Mouse (Mus musculus): ENCODE results near the gene Scamp4.
A peak's percentile ranks its signal among the peaks of the same experiment; 100 is the strongest.

The Scamp4 gene

DNA sequence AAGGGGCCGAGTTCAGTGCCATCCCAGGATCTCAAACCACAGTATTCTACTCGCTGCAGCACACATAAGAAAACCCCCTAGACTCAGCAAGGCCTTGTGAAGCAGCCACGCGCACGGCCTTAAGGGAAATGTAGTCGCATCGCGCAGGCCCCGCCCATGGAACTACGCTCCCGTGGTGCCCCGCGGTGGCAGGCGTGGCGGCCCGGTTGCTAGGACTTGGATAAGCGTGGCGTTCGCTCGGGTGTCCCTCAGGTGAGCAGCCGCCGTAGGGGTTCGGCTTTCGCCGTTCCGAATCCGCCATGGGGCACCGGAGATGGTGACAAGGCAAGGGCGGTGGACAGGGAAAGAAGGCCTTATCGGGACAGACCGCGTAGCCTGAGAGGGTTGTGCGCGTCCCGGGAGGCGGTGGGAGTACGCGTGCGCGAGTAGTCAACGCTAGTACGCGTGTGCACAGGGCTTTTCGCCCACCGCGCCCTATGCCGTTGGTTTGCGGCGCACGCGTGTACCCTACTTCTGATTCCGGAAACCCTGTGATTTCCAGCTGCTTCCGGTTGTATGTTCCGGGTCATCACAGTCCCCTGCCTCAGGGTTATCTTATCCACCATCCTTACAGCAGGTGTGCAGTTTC is at the start of gene Scamp4, which contains the start of gene Adat3:
Gene Scamp4 (plus strand): TSS at position 175 of the 628 bp plus-strand sequence.
Gene Adat3 (plus strand): TSS at position 183 of the 628 bp plus-strand sequence.
- peak; percentile 94 for DNase-seq

DNA sequence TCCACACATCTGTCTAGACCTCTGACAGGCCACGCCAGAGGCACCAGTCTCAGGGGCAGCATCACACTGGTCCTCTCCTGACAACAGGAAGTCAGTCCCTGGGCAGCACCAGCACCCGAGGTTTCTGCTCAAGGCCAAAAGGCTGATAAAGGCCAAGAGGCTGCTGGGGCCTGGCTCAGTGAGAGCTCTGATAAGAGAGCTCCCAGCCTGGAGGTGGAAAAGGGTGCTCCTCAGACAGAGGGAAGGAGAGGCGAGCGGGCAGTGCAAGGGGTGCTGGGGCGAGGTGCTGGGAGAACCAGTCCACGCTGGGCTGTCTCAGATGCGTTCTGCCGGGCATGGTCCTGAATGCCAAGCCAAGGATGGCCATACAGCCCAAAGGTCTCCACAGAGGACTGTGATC is 49.1 kb upstream of the Scamp4 start:
- no peak for DNase-seq

- DNase-seq: no peak
Observed at GRCm38 (mm10) chr10:80553997-80554396, 48.7 kb upstream of the Scamp4 start.

DNA sequence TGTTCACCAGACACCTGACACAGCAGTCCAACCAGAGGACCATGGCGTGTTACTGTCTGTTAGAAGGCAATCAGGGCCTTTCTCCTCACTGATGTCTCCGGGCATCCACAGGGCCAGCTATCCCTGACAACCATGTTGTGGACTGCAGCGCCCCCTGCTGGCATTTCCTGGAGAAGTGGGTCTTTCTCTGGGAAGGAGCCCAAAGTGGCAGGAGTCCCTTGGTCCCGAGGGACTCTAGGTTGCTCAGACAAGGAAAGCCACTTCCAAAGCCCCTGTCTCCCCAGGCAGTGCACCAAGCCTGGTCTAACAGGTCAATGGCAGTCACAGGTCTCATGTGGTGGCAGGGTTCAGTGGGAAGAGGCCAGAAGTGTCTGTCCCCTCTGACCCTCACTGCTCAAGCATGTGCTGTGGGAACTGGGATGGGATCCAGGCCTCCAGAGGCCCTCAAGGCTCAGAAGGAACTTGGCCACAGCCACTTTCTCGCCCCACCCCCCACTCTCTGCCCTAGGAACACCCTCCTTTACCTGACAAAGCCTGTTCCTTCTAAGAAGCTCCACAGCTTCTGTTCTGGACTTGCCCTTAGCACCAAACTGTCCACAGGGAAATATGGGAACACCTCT is 45.2 kb upstream of the Scamp4 start:
- peak; percentile 88 for DNase-seq

GRCm38 (mm10) chr10:80559431-80559830 is 43.2 kb upstream of the Scamp4 start:
- no peak for DNase-seq

DNA sequence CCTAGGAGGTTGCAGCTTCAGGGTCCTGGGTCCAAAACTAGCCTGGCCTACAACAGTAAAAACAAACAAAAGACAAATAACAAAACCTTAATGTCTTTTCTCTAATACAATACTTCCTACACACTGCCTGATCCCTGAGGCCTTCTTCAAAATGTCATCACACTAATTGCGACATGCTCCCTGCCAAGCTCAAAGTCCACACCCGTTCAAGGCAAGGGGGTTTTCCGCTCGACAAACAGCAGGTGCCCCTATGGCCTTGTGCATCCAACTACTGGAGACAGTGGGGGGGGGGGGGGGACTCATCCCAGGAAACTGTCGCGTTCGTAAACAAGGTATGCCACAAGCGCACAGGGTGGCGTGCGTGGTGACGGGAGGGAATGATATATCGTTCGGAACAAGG is 42.1 kb upstream of the Scamp4 start:
- no peak for DNase-seq

DNA sequence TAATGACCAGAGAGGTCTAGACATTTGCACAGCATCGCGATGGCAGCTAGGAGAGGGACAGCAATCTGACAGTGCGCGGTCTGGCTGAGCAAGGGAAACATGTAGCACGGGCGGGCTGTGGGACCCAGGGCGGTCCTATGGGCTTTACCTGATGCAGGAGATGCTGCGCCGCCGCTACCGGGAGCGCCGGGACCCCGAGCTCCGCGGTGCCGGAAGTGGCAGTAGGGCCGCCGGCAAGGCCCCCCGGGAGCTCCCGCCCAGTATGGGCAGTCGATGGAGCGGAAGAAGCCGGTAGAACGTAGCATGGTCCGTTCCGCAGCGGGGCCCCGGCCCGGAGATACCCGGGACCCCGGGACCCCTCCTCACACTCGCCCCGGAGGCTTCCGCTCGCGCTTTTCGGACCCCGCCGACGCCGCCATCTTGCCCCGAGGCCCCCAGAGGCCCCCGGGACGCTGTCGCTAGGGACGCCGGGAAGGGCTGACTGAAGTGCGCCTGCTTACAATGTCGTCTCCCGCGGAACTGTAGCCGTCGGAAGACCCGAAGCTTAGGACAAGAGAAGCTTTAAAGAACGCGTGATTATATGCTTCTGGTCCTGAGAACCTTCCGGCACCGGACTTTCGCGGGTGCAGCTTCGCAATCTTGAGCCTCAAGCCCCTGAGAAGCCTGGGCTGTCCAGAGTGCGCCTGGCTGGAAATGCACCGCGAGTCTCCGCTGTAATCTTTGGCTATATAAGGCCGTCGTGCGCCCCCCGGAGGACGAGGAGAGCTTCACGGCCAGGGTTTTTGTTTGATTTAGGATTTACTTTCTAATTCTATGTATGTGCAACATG is 41.3 kb upstream of the Scamp4 start, which contains the start of gene Rexo1:
Gene Rexo1 (minus strand): TSS at position 445 of the 829 bp plus-strand sequence.
- DNase-seq: peak; percentile 95

DNA sequence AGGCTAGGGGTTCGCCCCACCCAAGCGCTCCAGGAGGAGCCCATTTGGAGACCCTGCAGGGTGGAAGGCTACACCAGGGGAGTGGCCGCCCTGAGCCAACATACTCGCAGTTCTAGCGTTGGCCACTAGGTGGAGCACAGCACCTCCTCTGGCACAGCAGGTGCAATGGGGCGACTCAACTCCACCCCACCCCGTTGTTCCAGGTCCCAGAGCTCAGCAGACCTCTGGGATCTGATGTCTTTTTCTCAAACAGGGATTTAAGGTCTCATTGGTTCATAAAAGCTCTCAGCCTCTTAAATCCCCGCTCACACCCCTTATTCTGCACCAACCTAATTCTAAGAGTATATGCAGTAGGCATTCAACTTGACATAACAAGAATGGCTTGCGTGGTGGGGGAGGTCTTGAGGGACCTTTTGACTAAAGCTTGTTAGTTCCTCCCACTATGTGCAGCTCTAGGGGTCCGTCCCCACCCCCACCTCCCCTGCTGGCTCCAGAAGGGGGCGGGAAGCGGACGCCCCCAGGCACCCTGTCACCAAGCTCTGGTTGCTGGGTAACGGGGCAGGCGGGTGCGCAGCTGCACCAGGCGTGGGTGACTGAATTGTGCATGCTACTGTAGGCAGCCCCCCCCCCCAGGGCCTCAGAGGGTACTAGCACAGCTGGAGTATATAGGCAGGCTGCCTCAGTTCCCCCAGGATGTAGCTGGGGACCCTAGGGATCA is 36.1 kb upstream of the Scamp4 start:
- peak; percentile 69 for DNase-seq

DNA sequence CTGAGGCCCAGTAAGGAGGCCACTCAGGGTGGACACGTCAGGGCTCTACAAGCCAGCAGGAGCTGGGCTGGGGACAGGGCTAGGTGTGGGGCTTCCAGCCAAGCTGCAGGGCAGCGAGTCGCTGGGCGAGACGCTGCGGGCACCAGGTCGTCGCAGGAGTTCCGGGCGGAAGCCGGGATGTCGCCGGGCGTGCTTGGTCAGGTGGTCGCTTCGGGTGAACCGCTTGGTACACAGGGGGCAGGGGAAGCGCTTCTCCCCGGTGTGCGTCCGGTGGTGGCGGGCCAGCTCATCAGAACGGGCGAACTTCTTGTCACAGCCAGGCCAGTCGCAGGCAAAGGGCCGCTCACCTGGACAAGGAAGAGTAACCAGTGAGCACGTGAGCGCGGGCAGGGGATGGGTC is 33.8 kb upstream of the Scamp4 start:
- DNase-seq: no peak

GRCm38 (mm10) chr10:80569664-80570066 is 33.0 kb upstream of the Scamp4 start:
- peak; percentile 71 for DNase-seq

GRCm38 (mm10) chr10:80570419-80570818 is 32.3 kb upstream of the Scamp4 start:
- DNase-seq: no peak

DNA sequence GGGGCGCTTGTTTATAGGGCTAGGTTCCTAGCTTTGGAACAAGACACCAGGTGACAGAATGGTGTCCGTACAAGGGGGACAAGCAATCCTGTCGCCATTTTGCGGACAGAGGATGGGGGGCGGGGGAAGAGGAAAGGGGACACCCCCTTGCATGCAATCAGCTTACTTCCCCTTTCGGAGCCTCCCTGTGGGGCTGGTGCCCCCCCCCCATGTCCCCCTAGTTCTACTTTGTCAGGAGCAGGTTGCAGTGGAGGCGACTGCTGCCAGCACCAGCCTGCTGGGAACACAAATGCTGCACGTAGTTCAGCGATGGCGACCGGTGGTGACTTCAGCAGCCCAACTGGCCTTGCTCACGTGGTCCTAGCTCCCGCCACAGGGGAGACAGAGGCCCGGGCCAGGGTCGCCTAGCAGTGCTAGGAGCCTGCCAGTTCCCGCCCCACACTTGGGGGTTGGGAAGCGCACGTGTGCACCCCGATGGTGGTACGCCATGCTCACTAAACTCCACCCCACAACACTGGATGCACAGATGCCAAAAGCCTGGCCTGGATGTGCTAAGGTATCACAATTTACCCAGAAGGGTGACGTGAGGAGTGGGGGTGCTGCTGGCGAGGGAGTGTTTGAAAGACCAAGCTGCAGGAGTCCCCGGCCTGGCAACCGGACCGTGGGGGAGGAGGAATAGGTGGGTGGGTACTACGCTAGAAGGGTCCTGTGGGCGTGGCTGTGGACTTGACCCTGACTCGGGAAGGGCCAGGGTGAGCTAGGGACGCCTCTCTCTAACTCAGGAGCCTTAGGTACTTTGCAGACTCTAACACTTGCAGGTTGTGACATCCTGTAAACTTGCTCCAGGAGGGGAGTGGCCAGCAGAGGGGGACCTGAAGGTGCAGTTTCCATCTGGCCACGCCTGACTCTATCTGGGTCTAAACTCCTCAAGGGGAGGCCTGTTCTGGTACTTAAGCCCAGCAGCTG is 31.5 kb upstream of the Scamp4 start:
- DNase-seq: no peak

- DNase-seq: no peak
Observed at GRCm38 (mm10) chr10:80572477-80572876, 30.2 kb upstream of the Scamp4 start.

- no peak for DNase-seq
Observed at GRCm38 (mm10) chr10:80573944-80574343, 28.7 kb upstream of the Scamp4 start.

- DNase-seq: no peak
Observed at GRCm38 (mm10) chr10:80574896-80575295, 27.8 kb upstream of the Scamp4 start.

GRCm38 (mm10) chr10:80575925-80576324 is 26.7 kb upstream of the Scamp4 start:
- DNase-seq: no peak

- DNase-seq: peak; percentile 57
Observed at GRCm38 (mm10) chr10:80576351-80577194, 26.1 kb upstream of the Scamp4 start.

GRCm38 (mm10) chr10:80577195-80578130 is 25.2 kb upstream of the Scamp4 start, which contains the start of gene Klf16:
Gene Klf16, minus strand, starts transcription at chr10:80577321.
- peak; percentile 97 for DNase-seq

DNA sequence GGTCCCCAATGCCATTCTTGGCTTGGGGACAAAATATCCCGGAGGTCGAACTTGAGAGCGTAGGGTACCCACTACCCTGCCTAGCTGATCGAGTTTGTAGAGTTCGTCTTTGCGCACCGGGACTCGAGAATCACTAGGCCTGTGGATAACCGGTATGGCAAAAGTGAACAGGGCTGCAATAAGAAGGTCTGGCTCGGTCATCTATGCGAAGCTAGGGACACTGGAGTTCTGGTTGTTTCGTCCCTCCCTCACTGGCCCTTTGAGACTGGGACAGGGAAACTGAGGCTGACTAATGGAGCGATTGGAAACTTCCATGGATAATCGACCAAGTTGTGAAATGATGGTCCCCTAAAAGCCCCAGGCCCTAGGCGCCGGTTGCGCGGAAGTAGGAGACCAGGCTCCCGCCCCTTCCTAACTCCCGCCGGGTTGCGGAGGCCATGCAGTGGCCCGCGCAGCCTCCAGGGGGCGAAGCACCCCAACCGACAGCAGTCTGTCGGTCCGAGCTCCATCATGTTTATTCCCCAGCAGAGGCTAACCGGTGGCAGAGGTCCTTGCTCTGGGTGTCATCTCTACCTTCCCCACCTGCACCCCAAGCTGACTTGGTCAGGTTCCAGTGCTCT is 24.4 kb upstream of the Scamp4 start:
- DNase-seq: peak; percentile 83
